11 mouse cellular contexts compared by ENCODE assay signal in genomic region chr6:87770626-87771025, GRCm38 (mm10). TPM values are rescaled to one million over a fixed set of nuclear protein-coding genes. Genes with fewer than 3 reads are reported as not detected.
DNase-seq lines count a peak whose midpoint lies in the region; ATAC-seq and TF ChIP-seq lines count a peak whose summit lies in the region.
"Had no signal": no experiment of that assay in that cellular context is flagged by ENCODE, and none has a peak within 500 bp of the region (broad histone marks: within the 10 kb centered on the region; RNA-seq: fewer than 3 reads in every experiment).

No protein-coding gene starts in this region.

- ATAC-seq in forebrain, embryonic 11.5 days (replicated peaks; ENCODE audit: low FRiP score): no peak
- ATAC-seq in forebrain, embryonic 12.5 days (ENCODE audit: low FRiP score): no peak
- ATAC-seq in liver, embryonic 13.5 days (ENCODE audit: low read depth): peak; percentile 52; the same call in 1 of the 2 replicates

- no peaks in the 10 kb centered on the region for H3K36me3 ChIP-seq in forebrain, embryonic 11.5 days (ENCODE audit: control insufficient read depth, insufficient read depth, low read length)
- no peaks in the 10 kb centered on the region for H3K36me3 ChIP-seq in forebrain, embryonic 12.5 days (replicated peaks)
- H3K36me3 ChIP-seq in C2C12 (ENCODE audit: control insufficient read depth, insufficient read depth): no peaks in the 10 kb centered on the region
- no peaks in the 10 kb centered on the region for H3K36me3 ChIP-seq in liver, embryonic 13.5 days
- H3K36me3 ChIP-seq: embryonic facial prominence, embryonic 12.5 days; midbrain, embryonic 12.5 days had no signal

- no peaks in the 10 kb centered on the region for H3K79me3 ChIP-seq in C2C12 (ENCODE audit: low read depth)

- H3K9ac ChIP-seq in forebrain, embryonic 11.5 days (ENCODE audit: low read length): no peak overlapping the region
- H3K9ac ChIP-seq in forebrain, embryonic 12.5 days: no peak overlapping the region
- H3K9ac ChIP-seq in liver, embryonic 13.5 days: no peak overlapping the region
- H3K9ac ChIP-seq: embryonic facial prominence, embryonic 12.5 days; midbrain, embryonic 12.5 days had no signal

- no peaks in the 10 kb centered on the region for H3K79me2 ChIP-seq in C2C12 (ENCODE audit: control insufficient read depth, insufficient read depth)

- H3K27ac ChIP-seq in forebrain, embryonic 11.5 days (ENCODE audit: low read depth, low read length): no peak overlapping the region
- no peak overlapping the region for H3K27ac ChIP-seq in forebrain, embryonic 12.5 days
- H3K27ac ChIP-seq in left cerebral cortex, adult 2 months: no peak overlapping the region
- no peak overlapping the region for H3K27ac ChIP-seq in liver, embryonic 13.5 days
- H3K27ac ChIP-seq: embryonic facial prominence, embryonic 12.5 days; midbrain, embryonic 12.5 days had no signal

- peak; percentile 38 for TF ChIP-seq CTCF in left cerebral cortex, adult 2 months (IDR thresholded peaks at IDR 0.05)
- TF ChIP-seq CTCF in C2C12 (IDR thresholded peaks at IDR 0.05; ENCODE audit: control insufficient read depth, insufficient read depth, insufficient read length): peak; percentile 9

- H3K27me3 ChIP-seq in forebrain, embryonic 11.5 days (ENCODE audit: control insufficient read depth, insufficient read depth, low read length): no peaks in the 10 kb centered on the region
- no peaks in the 10 kb centered on the region for H3K27me3 ChIP-seq in forebrain, embryonic 12.5 days
- H3K27me3 ChIP-seq in C2C12 (ENCODE audit: control insufficient read depth, insufficient read depth, insufficient read length): no peaks in the 10 kb centered on the region
- 0 out of 2 replicates have a peak, but pooled peaks cover 2% of the 10 kb centered on the region for H3K27me3 ChIP-seq in liver, embryonic 13.5 days
- H3K27me3 ChIP-seq: embryonic facial prominence, embryonic 12.5 days; midbrain, embryonic 12.5 days had no signal

- intact Hi-C loops in left cerebral cortex, adult 2 months (cut with DNase I): no loop called here

- no peak overlapping the region for H3K4me2 ChIP-seq in forebrain, embryonic 11.5 days (ENCODE audit: low read depth, low read length, severe bottlenecking)
- no peak overlapping the region for H3K4me2 ChIP-seq in forebrain, embryonic 12.5 days
- H3K4me2 ChIP-seq in liver, embryonic 13.5 days: no peak overlapping the region
- H3K4me2 ChIP-seq: embryonic facial prominence, embryonic 12.5 days; midbrain, embryonic 12.5 days had no signal

- WGBS in forebrain, embryonic 11.5 days: 60% methylated on average over 8 of the region's 8 CpGs
- whole genome bisulfite sequencing in forebrain, embryonic 12.5 days: 62% methylated on average over 8 of the region's 8 CpGs
- 42% methylated on average over 8 of the region's 8 CpGs for WGBS in liver, embryonic 13.5 days (ENCODE audit: insufficient replicate concordance)

- DNase-seq in forebrain, embryonic 11.5 days (ENCODE audit: low spot score): peak; percentile 46
- no peak for DNase-seq in left cerebral cortex, adult 2 months (ENCODE audit: extremely low spot score in 1 of 2, low spot score in 2 of 2)
- DNase-seq in left cerebral cortex, adult 11 months (ENCODE audit: low spot score): no peak
- no peak for DNase-seq in liver, embryonic 13.5 days
- DNase-seq in urinary bladder, postnatal 36 days (ENCODE audit: low spot score in 2 of 2): no peak
- DNase-seq in thymus, postnatal 36 days: no peak
- DNase-seq: adrenal gland, adult 8-10 months had no signal

- H3K4me1 ChIP-seq in forebrain, embryonic 11.5 days (replicated peaks; ENCODE audit: control insufficient read depth, insufficient read depth, low read length): no peaks in the 10 kb centered on the region
- H3K4me1 ChIP-seq in forebrain, embryonic 12.5 days: no peaks in the 10 kb centered on the region
- peaks cover 1% of the 10 kb centered on the region for H3K4me1 ChIP-seq in liver, embryonic 13.5 days (replicated peaks)
- H3K4me1 ChIP-seq: embryonic facial prominence, embryonic 12.5 days; midbrain, embryonic 12.5 days had no signal

- no peak overlapping the region for H3K4me3 ChIP-seq in forebrain, embryonic 11.5 days (ENCODE audit: low read depth, low read length)
- no peak overlapping the region for H3K4me3 ChIP-seq in forebrain, embryonic 12.5 days (replicated peaks)
- H3K4me3 ChIP-seq in left cerebral cortex, adult 2 months: no peak overlapping the region
- H3K4me3 ChIP-seq in C2C12 (ENCODE audit: insufficient read depth, poor library complexity, severe bottlenecking): no peak overlapping the region
- no peak overlapping the region for H3K4me3 ChIP-seq in liver, embryonic 13.5 days (replicated peaks)
- H3K4me3 ChIP-seq: embryonic facial prominence, embryonic 12.5 days; midbrain, embryonic 12.5 days had no signal

- H3ac ChIP-seq in C2C12 (ENCODE audit: control insufficient read depth, insufficient read length, low read depth): no peak overlapping the region

- H3K9me3 ChIP-seq in forebrain, embryonic 11.5 days (ENCODE audit: control insufficient read depth, low read length): no peaks in the 10 kb centered on the region
- H3K9me3 ChIP-seq in forebrain, embryonic 12.5 days: no peaks in the 10 kb centered on the region
- H3K9me3 ChIP-seq in liver, embryonic 13.5 days (replicated peaks): no peaks in the 10 kb centered on the region
- H3K9me3 ChIP-seq: embryonic facial prominence, embryonic 12.5 days had no signal

TF ChIP-seq in C2C12, 6 proteins besides CTCF, POLR2A, EP300 and RAD21:
- TF ChIP-seq USF1 (IDR thresholded peaks at IDR 0.05; ENCODE audit: low read depth): no peak
- TF ChIP-seq CEBPB (IDR thresholded peaks at IDR 0.05; ENCODE audit: low read depth): no peak
- TF ChIP-seq MYOD1 (IDR thresholded peaks at IDR 0.05; ENCODE audit: control insufficient read depth, insufficient read length, low read depth): no peak
- no peak for TF ChIP-seq MAX (IDR thresholded peaks at IDR 0.05)
- no peak for TF ChIP-seq MYOG (IDR thresholded peaks at IDR 0.05; ENCODE audit: control insufficient read depth, extremely low read depth, insufficient read length)
- no peak for TF ChIP-seq FOSL1 (IDR thresholded peaks at IDR 0.05; ENCODE audit: insufficient read depth, low read length, poor library complexity, severe bottlenecking)

RNA-seq across cellular contexts. Expression of gene Gp9, which starts 7.2 kb away (rescaled TPM):
- 2.5 and 2.8 TPM in 2 replicates for polyA plus RNA-seq in forebrain, embryonic 11.5 days (2014; fragmentation: Nextera tagmentation; extraction: Ambion mirVana)
- 0.88 and 1.00 TPM in 2 replicates for polyA plus RNA-seq in forebrain, embryonic 12.5 days (2016; fragmentation: Nextera tagmentation; extraction: Ambion mirVana)
- total RNA-seq in left cerebral cortex, adult 2 months (2021): 1 to 10 TPM in 1 of 2 experiments, under 1 TPM in 1; 0.54 to 1.4 TPM
- not detected for polyA plus RNA-seq in C2C12 (2012; fragmentation: generic; extraction: Trizol)
- polyA plus RNA-seq in liver, embryonic 13.5 days (2015; fragmentation: Nextera tagmentation; extraction: Ambion mirVana): 32.7 and 35.6 TPM in 2 replicates

RNA-seq across cellular contexts. Expression of gene Efcc1, which starts 40.0 kb away (rescaled TPM):
- polyA plus RNA-seq in forebrain, embryonic 11.5 days (2014; fragmentation: Nextera tagmentation; extraction: Ambion mirVana): 1.5 TPM in 2 replicates
- 1.6 and 2.0 TPM in 2 replicates for polyA plus RNA-seq in forebrain, embryonic 12.5 days (2016; fragmentation: Nextera tagmentation; extraction: Ambion mirVana)
- 1 to 10 TPM; 4.5 to 4.8 TPM for total RNA-seq in left cerebral cortex, adult 2 months (2021)
- 0.05 TPM for polyA plus RNA-seq in C2C12 (2012; fragmentation: generic; extraction: Trizol)
- 0.16 and 0.35 TPM in 2 replicates for polyA plus RNA-seq in liver, embryonic 13.5 days (2015; fragmentation: Nextera tagmentation; extraction: Ambion mirVana)

RNA-seq across cellular contexts. Expression of gene Rab43, which starts 41.3 kb away (rescaled TPM):
- polyA plus RNA-seq in forebrain, embryonic 11.5 days (2014; fragmentation: Nextera tagmentation; extraction: Ambion mirVana): 9.4 and 9.7 TPM in 2 replicates
- polyA plus RNA-seq in forebrain, embryonic 12.5 days (2016; fragmentation: Nextera tagmentation; extraction: Ambion mirVana): 7.7 and 9.2 TPM in 2 replicates
- 10 to 100 TPM; 14.4 to 14.7 TPM for total RNA-seq in left cerebral cortex, adult 2 months (2021)
- polyA plus RNA-seq in C2C12 (2012; fragmentation: generic; extraction: Trizol): 8.3 TPM
- polyA plus RNA-seq in liver, embryonic 13.5 days (2015; fragmentation: Nextera tagmentation; extraction: Ambion mirVana): 20.6 and 24.1 TPM in 2 replicates
